Mouse (Mus musculus) thymus, adult 2 months (tissue): ENCODE measurements around the gene Ltbp1. TPM values are rescaled to one million over a fixed set of nuclear protein-coding genes. Genes with fewer than 3 reads are reported as not detected.

Source experiments
- DNase-seq: peaks from one replicate; pipeline ENCODE4 v3.0.0; 2021
- H3K27ac ChIP-seq: fragments of 200-500 bp; 2 replicates; pipeline ENCODE4 v1.5.1; 2012; ENCODE audit warnings: low read length, control low read depth; ENCODE audit not compliant: control insufficient read depth, insufficient read depth
- H3K27me3 ChIP-seq: fragments of 200-500 bp; 2 replicates; pipeline ENCODE4 v1.6.1; 2012; ENCODE audit warnings: mild to moderate bottlenecking, low read length, moderate library complexity, mixed read lengths; ENCODE audit not compliant: control insufficient read depth, insufficient read depth
- H3K36me3 ChIP-seq: fragments of 200-500 bp; 2 replicates; pipeline ENCODE4 v1.6.1; 2012; ENCODE audit warnings: mild to moderate bottlenecking, low read length, moderate library complexity; ENCODE audit not compliant: control insufficient read depth, insufficient read depth
- H3K4me1 ChIP-seq: fragments of 200-500 bp; replicated peaks from 2 replicates; pipeline ENCODE4 v1.6.1; 2012; ENCODE audit warnings: low read length; ENCODE audit not compliant: control insufficient read depth, insufficient read depth
- H3K4me3 ChIP-seq: fragments of 200-500 bp; 2 replicates; pipeline ENCODE4 v1.5.1; 2012; ENCODE audit warnings: mild to moderate bottlenecking, low read length, control low read depth, moderate library complexity; ENCODE audit not compliant: control insufficient read depth, insufficient read depth
- CTCF ChIP-seq: fragments of 200-500 bp; IDR thresholded peaks from 2 replicates; pipeline ENCODE4 v1.5.1; 2012; ENCODE audit warnings: mild to moderate bottlenecking, control low read depth, low read length, moderate library complexity, borderline replicate concordance; ENCODE audit not compliant: control insufficient read depth, poor library complexity, insufficient read depth; ENCODE audit errors: extremely low read depth
- POLR2A ChIP-seq: fragments of 200-500 bp; IDR thresholded peaks from 2 replicates; pipeline ENCODE4 v1.6.1; 2012; ENCODE audit warnings: mild to moderate bottlenecking, low read length, control low read depth, moderate library complexity; ENCODE audit not compliant: control insufficient read depth, poor library complexity, insufficient read depth; ENCODE audit errors: extremely low read depth
- WGBS: fragments of 180-500 bp; shearing (Covaris S2); methylation state at CpG from one replicate; pipeline ENCODE4 v1.1.7; 2018; 5-methylcytosine and 5-hydroxymethylcytosine counted together
- polyA plus RNA-seq: library from polyadenylated mRNA; depleted of rRNA; stranded (reverse); fragments of >200 nt; gene quantifications from 2 replicates; pipeline ENCODE4 v1.2.3, GENCODE M21; 2012

Gene Ltbp1
- polyA plus RNA-seq, 1 experiment = 4.0 TPM

- H3K27ac ChIP-seq = no peak overlapping the region
- TF ChIP-seq CTCF (no peak), POLR2A (no peak)
- H3K27me3 ChIP-seq = no peaks in the 10 kb centered on the region
- WGBS = 100% methylated on average over 1 of the region's 1 CpGs
- H3K4me1 ChIP-seq = no peaks in the 10 kb centered on the region
- H3K36me3 ChIP-seq = no peaks in the 10 kb centered on the region
- DNase-seq = no peak
- H3K4me3 ChIP-seq = no peak overlapping the region
Measured at GRCm38 (mm10) chr17:74987067-74987466, 18.3 kb upstream of the Ltbp1 start.

- TF ChIP-seq CTCF (no peak), POLR2A (no peak)
- H3K27me3 ChIP-seq = no peaks in the 10 kb centered on the region
- no peaks in the 10 kb centered on the region for H3K36me3 ChIP-seq
- WGBS = 94% methylated on average over 4 of the region's 4 CpGs
- peaks cover 2% of the 10 kb centered on the region; the same call in 1 of the 2 replicates for H3K4me1 ChIP-seq
- DNase-seq = no peak
- no peak overlapping the region for H3K4me3 ChIP-seq
- H3K27ac ChIP-seq = no peak overlapping the region
Measured at GRCm38 (mm10) chr17:74989691-74990090, 15.7 kb upstream of the Ltbp1 start.

GRCm38 (mm10) chr17:74990561-74990960, 14.8 kb upstream of the Ltbp1 start:
- H3K4me3 ChIP-seq = no peak overlapping the region
- TF ChIP-seq POLR2A = no peak
- no peak for TF ChIP-seq CTCF
- 84% methylated on average over 3 of the region's 3 CpGs for WGBS

GRCm38 (mm10) chr17:74993726-74994581, 11.4 kb upstream of the Ltbp1 start:
- TF ChIP-seq CTCF = no peak
- no peak for TF ChIP-seq POLR2A
- peaks cover 2% of the 10 kb centered on the region; the same call in 1 of the 2 replicates for H3K4me1 ChIP-seq
- 11% methylated on average over 26 of the region's 26 CpGs for WGBS
- no peak overlapping the region for H3K4me3 ChIP-seq
- no peaks in the 10 kb centered on the region for H3K36me3 ChIP-seq
- no peak overlapping the region for H3K27ac ChIP-seq
- H3K27me3 ChIP-seq = no peaks in the 10 kb centered on the region
- no peak for DNase-seq

More at GRCm38 (mm10) chr17:74990561-74990960, 14.8 kb upstream of the Ltbp1 start:
- Histone ChIP-seq H3K36me3 (no peaks in the 10 kb centered on the region), H3K27ac (no peak overlapping the region), H3K27me3 (no peaks in the 10 kb centered on the region), H3K4me1 (peaks cover 2% of the 10 kb centered on the region; the same call in 1 of the 2 replicates)
- no peak for DNase-seq

- 25% methylated on average over 4 of the region's 4 CpGs for WGBS
- TF ChIP-seq POLR2A = no peak
- no peak for TF ChIP-seq CTCF
- no peaks in the 10 kb centered on the region for H3K36me3 ChIP-seq
- H3K4me3 ChIP-seq = no peak overlapping the region
- no peak overlapping the region for H3K27ac ChIP-seq
- H3K27me3 ChIP-seq = no peaks in the 10 kb centered on the region
- peaks cover 2% of the 10 kb centered on the region; the same call in 1 of the 2 replicates for H3K4me1 ChIP-seq
- DNase-seq = no peak
Measured at GRCm38 (mm10) chr17:74994582-74994893, 10.8 kb upstream of the Ltbp1 start.

- 96% methylated on average over 3 of the region's 3 CpGs for WGBS
- Histone ChIP-seq H3K4me3 (no peak overlapping the region), H3K27me3 (no peaks in the 10 kb centered on the region), H3K4me1 (peaks cover 2% of the 10 kb centered on the region; the same call in 1 of the 2 replicates), H3K36me3 (no peaks in the 10 kb centered on the region), H3K27ac (no peak overlapping the region)
- TF ChIP-seq CTCF (no peak), POLR2A (no peak)
- no peak for DNase-seq
Measured at GRCm38 (mm10) chr17:74995266-74995665, 10.1 kb upstream of the Ltbp1 start.
